Mouse (Mus musculus): Measurements from ENCODE around the gene Dusp2.

Gene Dusp2

DNA sequence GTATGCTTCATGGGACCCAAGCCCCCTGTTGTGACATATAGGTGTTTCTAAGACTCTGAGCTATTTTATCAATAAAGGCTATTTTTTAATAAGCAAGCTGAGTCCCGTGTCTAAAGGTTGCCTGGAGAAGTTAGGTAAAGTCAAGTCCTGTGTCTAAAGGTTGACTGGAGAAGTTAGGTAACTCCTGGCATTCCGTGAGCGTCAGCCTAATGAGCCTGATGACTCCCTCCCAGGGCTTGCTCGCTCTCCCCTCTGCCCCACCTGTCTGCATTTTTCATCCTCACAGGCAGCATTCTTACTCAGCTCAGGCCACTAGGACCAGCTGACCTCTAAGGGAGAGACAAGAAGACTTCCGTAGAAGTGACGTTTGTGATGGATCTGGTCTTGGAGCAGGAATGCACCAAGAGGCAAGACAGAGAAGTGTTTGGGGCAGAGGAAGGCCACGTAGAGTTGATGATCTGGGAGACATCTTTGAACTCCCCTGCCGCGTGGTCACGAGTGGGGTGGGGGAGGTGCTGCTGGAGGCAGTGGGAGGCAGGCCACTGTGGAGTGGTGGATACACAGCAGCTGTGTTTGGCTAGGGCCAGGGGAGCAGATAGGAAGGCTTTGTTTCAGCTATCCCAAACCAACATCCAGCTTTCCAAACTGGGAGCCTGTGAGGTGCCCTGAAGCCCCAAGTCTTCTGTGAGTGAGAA lies 31.3 kb downstream of the Dusp2 start:
- no peak for DNase-seq (ENCODE audit: low read depth, low spot score)

DNA sequence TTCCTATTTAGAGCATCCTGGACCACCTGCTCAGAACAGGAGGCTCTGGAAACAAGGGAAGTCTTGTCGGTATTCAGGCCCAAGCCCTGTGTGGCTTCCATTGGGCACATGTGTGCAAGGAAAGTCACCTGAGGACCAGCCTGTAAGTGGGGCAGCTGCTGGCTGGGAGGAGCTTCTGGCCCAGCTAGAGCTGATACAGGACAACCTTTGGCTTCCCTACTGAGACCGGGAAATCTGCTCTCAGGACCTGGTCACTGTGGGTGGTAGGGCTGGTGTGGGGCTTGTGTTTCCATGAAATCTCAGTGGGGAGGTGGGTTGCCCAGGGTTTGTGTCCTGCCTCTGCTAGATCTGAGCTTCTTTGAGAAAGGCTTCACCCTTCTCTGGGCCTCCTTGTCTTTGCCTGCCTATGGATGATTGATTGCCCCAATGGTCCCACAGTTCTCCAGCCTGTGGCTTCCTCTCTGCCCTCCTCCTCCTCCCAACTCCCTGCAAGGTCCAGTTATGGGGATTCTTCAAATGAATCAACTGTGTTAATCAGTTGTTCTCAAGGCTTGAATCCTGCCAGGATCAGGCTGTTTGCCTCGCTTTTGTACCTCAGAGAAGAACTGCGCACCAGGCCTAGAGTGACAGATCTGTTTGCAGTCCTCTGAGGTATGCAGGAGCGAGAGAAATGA lies 33.9 kb downstream of the Dusp2 start:
- DNase-seq (ENCODE audit: low read depth, low spot score): no peak

DNA sequence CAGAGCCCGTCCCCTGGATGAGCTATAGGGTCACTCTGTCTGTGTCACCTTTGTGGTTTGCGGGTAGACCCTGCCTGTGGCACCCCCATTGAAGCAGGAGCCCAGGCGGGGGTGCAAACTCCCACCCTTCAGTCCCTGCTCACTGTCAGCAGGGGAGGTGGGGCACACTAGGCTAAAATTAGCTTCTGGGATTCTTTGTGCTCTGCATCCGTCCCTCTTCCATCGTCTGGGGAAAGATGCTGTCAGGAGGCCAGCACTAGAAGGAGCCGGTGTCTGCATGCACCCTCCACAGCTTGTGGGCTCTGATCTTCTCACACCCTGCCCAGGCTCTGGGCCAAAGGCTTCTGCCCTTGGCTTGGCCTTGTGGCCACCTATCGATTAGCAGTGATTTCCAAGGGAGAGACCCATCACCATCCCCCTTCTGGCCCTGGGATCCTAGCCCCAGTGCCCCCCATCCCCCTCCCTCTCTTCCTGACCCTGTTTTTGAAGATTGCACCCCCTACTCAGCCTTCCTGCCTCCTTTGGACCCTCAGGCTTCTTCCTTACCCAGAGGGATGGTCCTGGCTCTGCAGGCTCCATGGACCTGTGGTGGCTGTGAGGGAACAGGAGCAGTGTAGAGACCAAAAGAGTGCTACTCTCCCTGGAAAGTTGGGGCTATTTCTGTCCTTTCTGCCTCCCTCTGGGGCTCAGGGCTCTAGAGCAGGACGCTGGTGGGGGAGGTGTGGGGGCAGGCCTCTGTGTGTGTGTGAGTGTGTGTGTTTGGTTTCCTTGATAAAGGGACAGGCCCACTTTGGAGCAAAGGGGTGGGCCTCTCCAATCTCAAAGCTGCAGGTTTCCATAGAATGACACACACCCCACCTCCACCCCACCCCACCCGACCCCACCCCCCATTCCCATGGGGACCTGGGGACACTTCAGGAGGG lies 34.9 kb downstream of the Dusp2 start:
- no peak for DNase-seq (ENCODE audit: low read depth, low spot score)

DNA sequence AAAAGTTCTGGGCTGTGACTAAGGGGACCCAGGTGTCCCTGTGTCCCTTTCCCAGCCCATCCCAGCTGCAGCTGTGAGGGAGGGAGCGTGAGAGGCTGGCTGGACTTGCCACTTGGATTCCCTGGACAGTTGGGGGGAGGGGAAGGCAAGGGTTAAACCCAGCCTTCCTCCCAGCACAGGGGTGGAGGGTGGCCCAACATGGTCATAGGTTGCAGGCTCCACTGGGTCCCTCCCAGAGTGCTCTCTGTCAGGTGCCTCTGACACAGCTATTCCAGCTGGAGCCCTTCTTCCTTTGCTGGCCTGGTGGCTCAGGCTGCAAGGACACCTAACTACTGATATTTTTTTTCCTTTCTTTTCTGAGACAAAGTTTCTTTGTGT lies 35.5 kb downstream of the Dusp2 start:
- no peak for DNase-seq (ENCODE audit: low read depth, low spot score)

DNA sequence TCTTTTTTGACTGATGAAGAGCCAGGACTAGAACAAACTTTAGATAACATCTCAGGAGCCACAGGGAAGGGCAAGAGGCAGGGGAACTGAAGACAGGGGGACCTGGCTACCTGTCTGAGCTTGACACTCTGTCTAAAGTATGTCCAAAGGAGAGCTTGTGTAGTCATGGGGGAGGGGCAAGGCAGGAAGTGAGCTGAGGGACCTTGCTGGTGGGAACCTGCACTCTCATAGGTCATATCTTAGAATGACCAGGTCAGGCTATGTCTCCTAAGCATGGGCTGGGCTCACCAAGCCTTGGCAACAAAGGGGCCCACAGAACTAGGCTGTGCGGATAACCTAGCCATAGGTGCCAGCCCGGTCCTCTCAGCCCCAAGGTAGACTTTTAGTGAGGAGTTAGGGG lies 36.1 kb downstream of the Dusp2 start:
- DNase-seq (ENCODE audit: low read depth, low spot score): no peak

- no peak for DNase-seq (ENCODE audit: low read depth, low spot score)
Measured at GRCm38 (mm10) chr2:127374131-127374530, 38.2 kb downstream of the Dusp2 start.

GRCm38 (mm10) chr2:127375087-127375486 lies 39.1 kb downstream of the Dusp2 start:
- DNase-seq (ENCODE audit: low read depth, low spot score): no peak

GRCm38 (mm10) chr2:127375759-127376341 lies 39.9 kb downstream of the Dusp2 start:
- peak; percentile 45 for DNase-seq (ENCODE audit: low read depth, low spot score)

GRCm38 (mm10) chr2:127376423-127377051 lies 40.6 kb downstream of the Dusp2 start:
- DNase-seq (ENCODE audit: low read depth, low spot score): no peak

GRCm38 (mm10) chr2:127377942-127378610 lies 42.1 kb downstream of the Dusp2 start:
- no peak for DNase-seq (ENCODE audit: low read depth, low spot score)

- no peak for DNase-seq (ENCODE audit: low read depth, low spot score)
Measured at GRCm38 (mm10) chr2:127378611-127378990, 42.6 kb downstream of the Dusp2 start.

DNA sequence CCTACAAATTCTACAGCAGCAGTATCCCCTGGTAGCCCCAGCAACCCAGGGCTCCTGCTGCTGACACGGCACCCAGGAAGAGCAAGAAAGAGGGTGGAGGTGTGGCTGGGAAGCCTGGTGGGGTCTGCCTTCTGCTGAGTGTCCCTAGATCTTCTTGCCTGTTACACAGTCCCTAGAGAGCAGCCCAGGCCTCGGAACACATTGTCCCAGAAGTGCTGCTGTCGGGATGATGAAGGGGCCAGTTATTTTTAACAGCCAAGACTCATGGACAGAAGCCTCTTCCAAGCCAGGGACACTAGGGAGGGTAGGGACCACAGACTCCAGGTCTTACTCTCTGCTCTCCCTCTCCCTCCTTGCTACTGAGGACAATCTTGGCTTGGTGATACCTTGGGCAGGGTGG lies 43.3 kb downstream of the Dusp2 start:
- DNase-seq (ENCODE audit: low read depth, low spot score): no peak

- DNase-seq (ENCODE audit: low read depth, low spot score): no peak
Measured at GRCm38 (mm10) chr2:127383881-127384280, 47.9 kb downstream of the Dusp2 start.

DNA sequence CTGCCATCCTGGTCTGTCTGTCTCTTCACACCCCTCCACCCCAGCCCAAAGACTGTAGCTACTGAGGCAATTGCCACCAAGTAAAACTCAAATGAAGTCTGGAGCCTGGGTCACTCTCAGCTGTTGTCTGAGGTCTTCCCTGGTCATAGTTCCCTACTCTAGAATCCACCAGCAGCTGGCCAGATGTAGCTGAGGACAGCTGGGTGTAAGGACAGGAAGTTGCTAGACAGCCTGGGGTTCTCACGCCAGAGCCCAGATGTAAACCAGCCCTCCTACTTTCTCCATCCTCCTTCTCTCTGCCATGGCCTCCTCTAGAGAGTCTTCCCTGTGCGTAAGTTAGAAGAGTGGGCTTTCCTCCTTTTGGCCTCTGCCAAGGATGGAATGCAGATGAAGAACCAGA lies 51.6 kb downstream of the Dusp2 start:
- DNase-seq (ENCODE audit: low read depth, low spot score): no peak

All from A20 (cell line).